Mouse (Mus musculus): ENCODE measurements around the gene Gramd4.

DNA sequence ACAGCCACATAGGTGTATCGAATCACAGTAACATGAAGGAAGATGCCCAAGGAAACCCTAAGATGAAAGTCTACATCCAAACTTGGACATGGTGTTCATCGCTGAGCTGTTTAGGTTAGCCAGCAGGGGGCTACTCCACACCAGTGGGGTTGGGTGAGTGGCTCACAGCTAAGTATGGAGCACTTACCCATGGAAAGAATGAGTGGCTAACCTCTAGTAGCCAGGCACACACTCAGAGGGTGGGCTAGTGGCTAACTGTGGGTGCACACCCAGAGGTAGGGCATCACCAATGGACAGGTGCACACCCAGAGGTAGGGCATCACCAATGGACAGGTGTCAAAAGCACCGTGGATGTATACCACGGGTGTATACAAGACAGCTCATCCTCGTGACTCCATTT, 102.2 kb downstream of the Gramd4 start:
- TF ChIP-seq CTCF (IDR thresholded peaks at IDR 0.05; ENCODE audit: low read depth, low read length) (no peak), TAL1 (conservative IDR thresholded peaks at IDR 0.05; ENCODE audit: low read depth, low read length) (no peak), GATA2 (IDR thresholded peaks at IDR 0.05; ENCODE audit: borderline replicate concordance, low read depth, low read length) (no peak), GATA1 (IDR thresholded peaks at IDR 0.05; ENCODE audit: borderline replicate concordance, low read length) (no peak), POLR2AphosphoS5 (IDR thresholded peaks at IDR 0.05; ENCODE audit: insufficient replicate concordance, low read depth, low read length) (no peak)

All from G1E (cell line).